Mouse (Mus musculus) cerebellum, adult 18-20 months (tissue): ENCODE results near the gene Gm5797.
"Not testable (repeated sequence)": the region's sequence is repeated elsewhere in the genome, so short reads cannot be mapped to it uniquely, and the experiment has no call there.

ENCODE experiments used
- DNase-seq, 2 experiments: peaks; one replicate each; pipeline ENCODE4 v3.0.0; 2021

The Gm5797 gene

DNA sequence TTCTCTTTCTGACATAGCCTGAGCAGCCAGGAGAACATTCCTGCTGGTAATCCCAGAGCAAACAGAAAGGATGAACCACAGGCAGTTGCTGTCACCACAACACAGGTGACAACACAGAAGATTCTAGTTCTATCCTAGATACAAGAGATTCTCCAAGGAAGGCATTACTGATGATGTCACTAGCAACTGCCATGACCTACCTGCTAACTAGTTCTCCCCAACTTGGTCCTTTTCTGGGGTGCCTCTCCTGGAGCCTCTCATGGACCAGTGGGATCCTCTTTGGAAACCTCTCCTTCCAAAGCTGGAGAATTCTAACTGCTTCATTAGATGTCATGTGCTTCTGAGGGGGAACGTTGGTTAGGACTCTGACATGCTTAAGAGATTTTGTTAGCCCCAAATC lies at the start of gene Gm5797:
Gene Gm5797 (minus strand): TSS at position 101 of the 400 bp plus-strand sequence.
- not testable (repeated sequence) for DNase-seq

GRCm38 (mm10) chr14:7365034-7365433 lies 32.8 kb upstream of the Gm5797 start, which contains the start of gene Gm8374:
TSS of gene Gm8374 (minus strand) at chr14:7365134.
- not testable (repeated sequence) for DNase-seq

DNA sequence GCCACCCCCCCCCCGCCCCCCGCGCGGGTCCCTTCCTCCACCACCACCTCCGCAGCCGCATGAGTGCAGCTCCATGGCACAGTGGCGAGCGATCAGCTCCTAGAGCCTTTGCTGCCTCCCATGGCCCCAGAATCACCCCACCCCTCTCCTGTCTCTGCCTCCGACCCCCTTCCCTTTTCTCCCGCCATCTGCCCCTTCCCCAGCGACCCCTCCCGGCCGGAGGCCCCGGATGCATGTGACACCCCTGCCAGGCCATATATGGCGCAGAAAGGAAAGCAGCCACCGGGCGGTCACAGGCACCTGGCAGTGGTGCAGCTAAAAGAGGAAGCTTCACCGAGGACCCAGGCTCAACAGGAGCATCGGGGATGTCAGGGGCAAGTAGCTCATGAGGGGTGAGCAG lies 17.1 kb downstream of the Gm5797 start:
- DNase-seq, result peak in 1 of 2 experiments; percentile 1

GRCm38 (mm10) chr14:7314661-7315060 lies 17.5 kb downstream of the Gm5797 start, which contains the start of gene Gm3739:
TSS of gene Gm3739 (minus strand) at chr14:7315049.
- not testable (repeated sequence) for DNase-seq
